Mouse (Mus musculus) small intestine, adult 2 months (tissue): ENCODE data around the gene Lrrc74b.

Experiments used
- CTCF ChIP-seq: fragments of 200-500 bp; IDR thresholded peaks from 2 replicates; pipeline ENCODE4 v1.5.1; 2012; ENCODE audit warnings: low read depth, mild to moderate bottlenecking, control low read depth, inconsistent platforms, low read length, moderate library complexity, mixed read lengths; ENCODE audit not compliant: insufficient replicate concordance, insufficient read length; ENCODE audit errors: extremely low read depth
- POLR2A ChIP-seq: fragments of 200-500 bp; IDR thresholded peaks from 2 replicates; pipeline ENCODE4 v1.6.1; 2012; ENCODE audit warnings: low read depth, mild to moderate bottlenecking, control low read depth, inconsistent platforms, low read length, moderate library complexity

DNA sequence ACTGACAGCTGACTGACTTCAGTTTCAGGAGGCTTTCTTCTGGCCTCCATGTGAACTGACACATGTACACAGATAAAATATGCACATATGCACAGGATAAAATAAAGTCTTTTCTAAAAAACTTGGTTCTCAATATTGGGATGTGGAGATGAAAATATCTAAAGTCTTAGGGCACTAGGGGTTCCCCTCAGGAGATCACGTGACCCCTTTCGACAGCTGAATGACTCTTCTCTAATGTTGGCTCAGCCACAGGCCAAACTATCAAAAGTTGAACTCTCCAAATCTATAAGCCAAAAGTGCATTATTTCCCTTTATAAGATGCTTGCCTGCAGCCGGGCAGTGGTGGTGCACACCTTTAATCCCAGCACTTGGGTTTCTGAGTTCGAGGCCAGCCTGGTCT, 4.9 kb downstream of the Lrrc74b start:
- no peak for TF ChIP-seq CTCF
- TF ChIP-seq POLR2A: no peak
